Mouse (Mus musculus): Measurements from ENCODE around the gene Sytl2.
A peak's percentile ranks its signal among the peaks of the same experiment; 100 is the strongest.

GRCm38 (mm10) chr7:90362788-90363187 is 60.7 kb downstream of the Sytl2 start:
- TF ChIP-seq POLR2A (IDR thresholded peaks at IDR 0.05; ENCODE audit: insufficient read length, low read depth): no peak
- no peak for TF ChIP-seq MAX (IDR thresholded peaks at IDR 0.05; ENCODE audit: low read depth)
- peak; percentile 14 for TF ChIP-seq TCF12 (IDR thresholded peaks at IDR 0.05; ENCODE audit: insufficient read depth, poor library complexity, severe bottlenecking)
- no peak for TF ChIP-seq E2F4 (IDR thresholded peaks at IDR 0.05; ENCODE audit: insufficient read depth)
- TF ChIP-seq USF1 (IDR thresholded peaks at IDR 0.05; ENCODE audit: low read depth): no peak
- TF ChIP-seq TCF3 (IDR thresholded peaks at IDR 0.05; ENCODE audit: insufficient read length, low read depth): no peak
- peak; percentile 27 to 76 (median 44) for TF ChIP-seq MYOG (IDR thresholded peaks at IDR 0.05; ENCODE audit: control insufficient read depth in 1 of 3, insufficient read depth in 1 of 3, insufficient read length in 2 of 3, low read depth in 2 of 3)

All from myocyte (in vitro differentiated cells).